Mouse (Mus musculus) midbrain, embryonic 11.5 days (tissue): ENCODE results near the gene Adgrf5. TPM values are rescaled to one million over a fixed set of nuclear protein-coding genes. Genes with fewer than 3 reads are reported as not detected.

Experiments
- ATAC-seq: fragments of 200-750 bp; cut with Nextera tagmentation; 2 replicates; pipeline ENCODE4 v1.8.0; 2017; ENCODE audit warnings: moderate TSS enrichment, moderate library complexity; ENCODE audit not compliant: low FRiP score
- DNase-seq: peaks from one replicate; pipeline ENCODE4 v3.0.0; 2015; ENCODE audit warnings: low spot score; ENCODE audit errors: missing footprints
- H3K27ac ChIP-seq: fragments of 300-500 bp; sonication (generic); 2 replicates; pipeline ENCODE4 v1.5.1; 2014; ENCODE audit warnings: low read depth, low read length
- H3K27me3 ChIP-seq: fragments of 300-500 bp; sonication (generic); 2 replicates; pipeline ENCODE4 v1.6.1; 2014; ENCODE audit warnings: mild to moderate bottlenecking, low read length, moderate library complexity, mixed read lengths; ENCODE audit not compliant: control insufficient read depth, insufficient read depth
- H3K36me3 ChIP-seq: fragments of 300-500 bp; sonication (generic); 2 replicates; pipeline ENCODE4 v1.6.1; 2014; ENCODE audit warnings: mild to moderate bottlenecking, low read length, moderate library complexity, mixed read lengths; ENCODE audit not compliant: control insufficient read depth, insufficient read depth
- H3K4me1 ChIP-seq: fragments of 300-500 bp; sonication (generic); 2 replicates; pipeline ENCODE4 v1.6.1; 2014; ENCODE audit warnings: low read length; ENCODE audit not compliant: control insufficient read depth, insufficient read depth
- H3K4me2 ChIP-seq: fragments of 300-500 bp; sonication (generic); 2 replicates; pipeline ENCODE4 v1.6.1; 2014; ENCODE audit warnings: mild to moderate bottlenecking, moderate library complexity
- H3K4me3 ChIP-seq: fragments of 300-500 bp; sonication (generic); 2 replicates; pipeline ENCODE4 v1.5.1; 2014; ENCODE audit warnings: low read depth, low read length
- H3K9ac ChIP-seq: fragments of 300-500 bp; sonication (generic); 2 replicates; pipeline ENCODE4 v1.6.1; 2014; ENCODE audit warnings: low read length
- H3K9me3 ChIP-seq: fragments of 300-500 bp; sonication (generic); 2 replicates; pipeline ENCODE4 v1.6.1; 2016; ENCODE audit warnings: low read length; ENCODE audit not compliant: control insufficient read depth
- WGBS: fragments of 180-500 bp; shearing (Covaris S2); extraction: QIAGEN DNeasy Blood & Tissue Kit; methylation state at CpG from one replicate; pipeline ENCODE4 v1.1.7; 2014; 5-methylcytosine and 5-hydroxymethylcytosine counted together
- polyA plus RNA-seq: library from polyadenylated mRNA; unstranded; fragments of >200 nt; fragmentation: Nextera tagmentation; extraction: Ambion mirVana; gene quantifications from 2 replicates; pipeline ENCODE4 v1.2.1, GENCODE M21; 2014

Adgrf5 gene
- polyA plus RNA-seq, 1 experiment from 2014 or later: 6.8 TPM

GRCm38 (mm10) chr17:43366486-43366885, 6.2 kb downstream of the Adgrf5 start:
- no peak for ATAC-seq

DNA sequence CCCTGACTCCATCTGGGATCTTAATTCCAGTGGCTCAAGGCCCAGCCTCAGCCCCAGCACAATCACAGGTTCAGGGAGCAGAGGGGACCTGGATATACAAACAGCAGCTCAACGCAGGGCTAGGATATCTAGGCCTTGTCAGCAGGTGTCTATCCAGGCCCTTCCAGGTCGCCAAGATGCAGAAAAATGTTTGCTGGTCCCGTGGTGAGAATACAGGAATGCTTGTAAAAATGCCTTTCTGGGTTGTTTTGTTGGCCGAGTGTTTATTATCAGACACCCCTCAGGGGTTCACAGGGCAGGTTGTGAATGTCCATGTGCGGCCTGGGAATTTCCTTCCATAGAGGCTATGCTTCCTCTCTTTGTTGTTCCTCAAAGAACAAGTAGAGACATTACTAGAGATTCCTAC, 7.9 kb downstream of the Adgrf5 start:
- no peaks in the 10 kb centered on the region for H3K9me3 ChIP-seq
- ATAC-seq (no peak), DNase-seq (no peak)
- no peak overlapping the region for H3K4me3 ChIP-seq
- H3K9ac ChIP-seq: no peak overlapping the region
- WGBS: 77% methylated on average over 5 of the region's 5 CpGs
- H3K4me1 ChIP-seq: no peaks in the 10 kb centered on the region
- no peak overlapping the region for H3K27ac ChIP-seq
- H3K4me2 ChIP-seq: no peak overlapping the region
- H3K36me3 ChIP-seq: no peaks in the 10 kb centered on the region
- H3K27me3 ChIP-seq: no peaks in the 10 kb centered on the region

More at GRCm38 (mm10) chr17:43366486-43366885, 6.2 kb downstream of the Adgrf5 start:
- H3K9me3 ChIP-seq: no peaks in the 10 kb centered on the region
- no peaks in the 10 kb centered on the region for H3K4me1 ChIP-seq
- no peak overlapping the region for H3K4me2 ChIP-seq
- H3K27ac ChIP-seq: no peak overlapping the region
- no peak overlapping the region for H3K4me3 ChIP-seq
- no peak for DNase-seq
- no peaks in the 10 kb centered on the region for H3K36me3 ChIP-seq
- WGBS: 61% methylated on average over 9 of the region's 9 CpGs
- H3K9ac ChIP-seq: no peak overlapping the region
- H3K27me3 ChIP-seq: no peaks in the 10 kb centered on the region

GRCm38 (mm10) chr17:43372604-43373003, 12.4 kb downstream of the Adgrf5 start:
- Histone ChIP-seq H3K4me3 (no peak overlapping the region), H3K9ac (no peak overlapping the region), H3K4me2 (no peak overlapping the region), H3K27me3 (no peaks in the 10 kb centered on the region), H3K27ac (no peak overlapping the region), H3K9me3 (no peaks in the 10 kb centered on the region), H3K36me3 (no peaks in the 10 kb centered on the region), H3K4me1 (no peaks in the 10 kb centered on the region)
- ATAC-seq: no peak
- 76% methylated on average over 4 of the region's 4 CpGs for WGBS
- no peak for DNase-seq

- no peak overlapping the region for H3K4me2 ChIP-seq
- ATAC-seq (no peak), DNase-seq (no peak)
- H3K9ac ChIP-seq: no peak overlapping the region
- no peaks in the 10 kb centered on the region for H3K27me3 ChIP-seq
- H3K36me3 ChIP-seq: no peaks in the 10 kb centered on the region
- no peaks in the 10 kb centered on the region for H3K4me1 ChIP-seq
- H3K4me3 ChIP-seq: no peak overlapping the region
- H3K9me3 ChIP-seq: no peaks in the 10 kb centered on the region
- 67% methylated on average over 4 of the region's 4 CpGs for WGBS
- no peak overlapping the region for H3K27ac ChIP-seq
Observed at GRCm38 (mm10) chr17:43374020-43374419, 13.8 kb downstream of the Adgrf5 start.

- H3K9ac ChIP-seq: no peak overlapping the region
- no peaks in the 10 kb centered on the region for H3K27me3 ChIP-seq
- no peaks in the 10 kb centered on the region for H3K9me3 ChIP-seq
- no peak overlapping the region for H3K4me2 ChIP-seq
- H3K36me3 ChIP-seq: no peaks in the 10 kb centered on the region
- H3K4me3 ChIP-seq: no peak overlapping the region
- H3K4me1 ChIP-seq: no peaks in the 10 kb centered on the region
- WGBS: 76% methylated on average over 5 of the region's 5 CpGs
- ATAC-seq (no peak), DNase-seq (no peak)
- no peak overlapping the region for H3K27ac ChIP-seq
Observed at GRCm38 (mm10) chr17:43376527-43376926, 16.3 kb downstream of the Adgrf5 start.

- no peak for ATAC-seq
- no peak overlapping the region for H3K27ac ChIP-seq
- H3K4me2 ChIP-seq: no peak overlapping the region
- H3K9ac ChIP-seq: no peak overlapping the region
- no peaks in the 10 kb centered on the region for H3K4me1 ChIP-seq
- H3K27me3 ChIP-seq: no peaks in the 10 kb centered on the region
- no peaks in the 10 kb centered on the region for H3K36me3 ChIP-seq
- 92% methylated on average over 5 of the region's 5 CpGs for WGBS
- no peaks in the 10 kb centered on the region for H3K9me3 ChIP-seq
- H3K4me3 ChIP-seq: no peak overlapping the region
- DNase-seq: no peak
Observed at GRCm38 (mm10) chr17:43378703-43379102, 18.5 kb downstream of the Adgrf5 start.

DNA sequence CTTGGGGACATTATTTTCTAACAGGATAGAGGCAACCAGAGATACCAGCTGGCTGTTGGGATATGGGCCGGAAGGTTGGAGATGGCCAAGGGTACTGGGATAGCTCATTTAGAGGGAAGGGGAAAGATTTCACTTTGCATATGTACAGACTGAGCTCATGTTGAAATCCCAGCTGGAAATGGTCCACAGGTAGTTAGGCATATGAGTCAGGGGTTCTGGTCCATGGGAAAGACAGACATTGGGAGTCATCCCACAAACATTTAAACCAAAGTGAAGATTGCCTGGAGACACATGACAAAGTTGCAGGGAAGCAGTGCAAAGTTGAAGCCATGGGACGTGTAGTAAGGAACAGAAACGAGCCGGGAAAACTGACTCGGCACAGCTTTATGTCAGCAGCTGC, 26.1 kb downstream of the Adgrf5 start:
- H3K36me3 ChIP-seq: no peaks in the 10 kb centered on the region
- no peak overlapping the region for H3K9ac ChIP-seq
- H3K27me3 ChIP-seq: no peaks in the 10 kb centered on the region
- H3K27ac ChIP-seq: no peak overlapping the region
- H3K4me2 ChIP-seq: no peak overlapping the region
- DNase-seq (no peak), ATAC-seq (no peak)
- WGBS: 92% methylated on average over 5 of the region's 5 CpGs
- H3K9me3 ChIP-seq: no peaks in the 10 kb centered on the region
- H3K4me3 ChIP-seq: no peak overlapping the region
- H3K4me1 ChIP-seq: no peaks in the 10 kb centered on the region

- no peak overlapping the region for H3K4me3 ChIP-seq
- no peaks in the 10 kb centered on the region for H3K4me1 ChIP-seq
- no peaks in the 10 kb centered on the region for H3K9me3 ChIP-seq
- ATAC-seq (no peak), DNase-seq (no peak)
- H3K27ac ChIP-seq: no peak overlapping the region
- no peaks in the 10 kb centered on the region for H3K36me3 ChIP-seq
- H3K4me2 ChIP-seq: no peak overlapping the region
- 78% methylated on average over 3 of the region's 3 CpGs for WGBS
- H3K9ac ChIP-seq: no peak overlapping the region
- H3K27me3 ChIP-seq: no peaks in the 10 kb centered on the region
Observed at GRCm38 (mm10) chr17:43387171-43387570, 26.9 kb downstream of the Adgrf5 start.

DNA sequence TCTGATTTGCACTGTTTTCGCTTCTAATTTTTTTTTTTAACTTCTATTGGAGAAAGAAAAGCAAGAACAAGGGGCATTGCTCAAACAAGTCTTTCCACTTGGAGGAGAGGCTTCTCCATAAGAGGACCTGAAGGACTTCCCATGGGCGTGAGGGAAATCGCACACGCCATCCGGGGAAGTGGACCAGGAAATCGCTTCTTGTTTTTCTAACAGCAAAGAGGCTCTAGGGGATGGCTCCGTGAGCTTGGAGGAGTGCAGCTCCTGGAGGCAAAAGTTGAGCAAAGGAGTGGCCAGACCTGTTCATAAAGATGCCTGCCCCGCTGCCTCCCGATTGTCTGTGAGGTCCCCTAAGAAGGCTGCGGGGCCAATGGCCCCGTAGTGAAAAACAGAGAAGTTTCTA, 29.0 kb downstream of the Adgrf5 start:
- H3K4me1 ChIP-seq: no peaks in the 10 kb centered on the region
- H3K36me3 ChIP-seq: no peaks in the 10 kb centered on the region
- H3K27me3 ChIP-seq: no peaks in the 10 kb centered on the region
- H3K9ac ChIP-seq: no peak overlapping the region
- no peaks in the 10 kb centered on the region for H3K9me3 ChIP-seq
- no peak for ATAC-seq
- DNase-seq: peak; percentile 77
- WGBS: 88% methylated on average over 11 of the region's 11 CpGs
- H3K27ac ChIP-seq: no peak overlapping the region
- no peak overlapping the region for H3K4me2 ChIP-seq
- no peak overlapping the region for H3K4me3 ChIP-seq

DNA sequence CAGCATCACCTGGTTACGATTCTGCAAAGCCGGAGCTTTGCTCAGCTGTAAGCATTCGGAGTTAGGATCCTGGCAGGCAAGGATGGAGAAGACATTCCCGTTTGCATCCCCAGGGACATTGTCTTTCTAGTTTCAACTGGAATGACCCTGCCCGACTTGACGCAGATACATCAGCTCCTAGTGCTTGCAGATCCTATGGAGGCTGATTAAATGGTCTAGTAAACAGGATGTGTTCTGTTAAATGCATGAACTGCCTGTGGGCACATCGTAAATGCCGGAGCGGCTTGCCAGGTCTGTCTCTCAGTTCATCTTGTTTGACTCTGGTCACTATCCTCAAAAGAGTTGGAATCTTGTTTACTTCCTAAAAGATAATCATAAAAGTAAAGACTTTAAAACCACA, 31.9 kb downstream of the Adgrf5 start:
- H3K9me3 ChIP-seq: no peaks in the 10 kb centered on the region
- no peak overlapping the region for H3K27ac ChIP-seq
- ATAC-seq (no peak), DNase-seq (no peak)
- no peaks in the 10 kb centered on the region for H3K36me3 ChIP-seq
- no peak overlapping the region for H3K4me2 ChIP-seq
- no peaks in the 10 kb centered on the region for H3K27me3 ChIP-seq
- 79% methylated on average over 9 of the region's 9 CpGs for WGBS
- no peak overlapping the region for H3K4me3 ChIP-seq
- no peaks in the 10 kb centered on the region for H3K4me1 ChIP-seq
- H3K9ac ChIP-seq: no peak overlapping the region
